Mouse (Mus musculus) erythroblast, embryonic 14.5 days (primary cell): Measurements from ENCODE around the gene Wnt10a.

Source experiments
- GATA1 ChIP-seq: IDR thresholded peaks from 2 replicates; pipeline ENCODE4 v1.6.1; 2012; ENCODE audit warnings: low read length, inconsistent platforms, mixed read lengths
- TAL1 ChIP-seq: IDR thresholded peaks from 3 replicates; pipeline ENCODE4 v1.6.1; 2012; ENCODE audit warnings: low read length, inconsistent platforms, mixed read lengths

GRCm38 (mm10) chr1:74809007-74809406 is 17.7 kb downstream of the Wnt10a start:
- TF ChIP-seq GATA1 (no peak), TAL1 (no peak)
